Mouse (Mus musculus): ENCODE measurements around the gene Rsc1a1.

Gene Rsc1a1

GRCm38 (mm10) chr4:141651944-141652343, 33.5 kb downstream of the Rsc1a1 start:
- DNase-seq: no peak

- no peak for DNase-seq
These were observed 34.1 kb downstream of the Rsc1a1 start for GRCm38 (mm10) chr4:141651286-141651685.

- no peak for DNase-seq
These were observed 36.2 kb downstream of the Rsc1a1 start for GRCm38 (mm10) chr4:141649244-141649643.

- DNase-seq: no peak
These were observed 37.1 kb downstream of the Rsc1a1 start for GRCm38 (mm10) chr4:141648262-141648661.

GRCm38 (mm10) chr4:141647187-141647586, 38.2 kb downstream of the Rsc1a1 start:
- no peak for DNase-seq

GRCm38 (mm10) chr4:141645988-141646387, 39.4 kb downstream of the Rsc1a1 start:
- no peak for DNase-seq

- DNase-seq: peak; percentile 76
These were observed 42.1 kb downstream of the Rsc1a1 start for GRCm38 (mm10) chr4:141643118-141643855.

GRCm38 (mm10) chr4:141641961-141642811, 43.2 kb downstream of the Rsc1a1 start:
- DNase-seq: no peak

GRCm38 (mm10) chr4:141641353-141641771, 44.0 kb downstream of the Rsc1a1 start:
- peak; percentile 51 for DNase-seq

- no peak for DNase-seq
These were observed 45.9 kb downstream of the Rsc1a1 start for GRCm38 (mm10) chr4:141639474-141639873.

- peak; percentile 58 for DNase-seq
These were observed 48.7 kb downstream of the Rsc1a1 start for GRCm38 (mm10) chr4:141636693-141637092.

GRCm38 (mm10) chr4:141635991-141636390, 49.4 kb downstream of the Rsc1a1 start:
- DNase-seq: no peak
